Mouse (Mus musculus) adipose tissue, adult 10 weeks (tissue): ENCODE measurements around the gene 4933402J07Rik. TPM values are rescaled to one million over a fixed set of nuclear protein-coding genes. Genes with fewer than 3 reads are reported as not detected.

Experiments
- polyA plus RNA-seq: library from polyadenylated mRNA; stranded (reverse); fragments of 350-450 nt; fragmentation: Illumina TruSeq; extraction: RNeasy Lipid Tissue Mini Kit (QIAGEN cat#74804); gene quantifications from one replicate; pipeline ENCODE4 v1.2.3, GENCODE M21; 2014; ENCODE audit warnings: low read depth, low replicate concordance

Gene 4933402J07Rik
- 8.2 TPM for polyA plus RNA-seq

GRCm38 (mm10) chr8:87563553-87563952 is at the start of gene 4933402J07Rik:
Gene 4933402J07Rik (plus strand): TSS chr8:87563853.

Other genes with a start within 250 kb of the 4933402J07Rik start
- 0.22 TPM for gene Cbln1, start 91.2 kb upstream of the 4933402J07Rik start, polyA plus RNA-seq